Mouse (Mus musculus) liver, postnatal 0 days (tissue): Measurements from ENCODE around the gene Nf2.

Source experiments
- CTCF ChIP-seq: sonication (generic); IDR thresholded peaks from 2 replicates; pipeline ENCODE4 v1.5.1; 2016; ENCODE audit warnings: antibody characterized with exemption, low read depth
- EP300 ChIP-seq: IDR thresholded peaks from 2 replicates; pipeline ENCODE4 v1.6.1; 2016; ENCODE audit warnings: antibody characterized with exemption, low read depth, mild to moderate bottlenecking

DNA sequence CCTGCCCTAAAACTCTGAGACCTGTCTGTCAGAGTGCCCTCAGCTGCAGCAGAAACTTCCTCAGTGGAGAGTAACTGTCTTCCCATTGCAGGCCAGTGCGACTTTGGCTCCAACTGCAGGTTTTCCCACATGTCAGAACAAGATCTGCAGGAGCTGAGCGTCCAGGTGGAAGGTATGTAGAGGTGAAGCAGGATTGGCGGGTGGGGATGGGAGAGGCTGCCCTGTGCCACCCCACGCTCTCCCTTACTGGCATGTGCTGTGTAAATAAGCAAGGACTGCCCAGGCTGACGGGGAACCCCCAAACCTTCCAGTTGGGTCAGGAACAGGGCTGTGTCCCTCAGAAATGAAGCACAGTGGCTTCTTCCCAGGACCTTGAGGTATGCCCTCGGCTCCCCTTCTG is 119.2 kb downstream of the Nf2 start:
- TF ChIP-seq CTCF (no peak), EP300 (no peak)
